Mouse (Mus musculus) cerebellum, postnatal 36 days (tissue): ENCODE measurements at regions not wholly inside any gene's neighbourhood (a gene's known extent, or its start where the extent isn't known, plus 50 kb on each side); places are given as distances from the start of the nearest gene placed in this dataset.

Experiments
- DNase-seq, 2 experiments: peaks; one replicate each; pipeline ENCODE4 v3.0.0; 2021 to 2022; ENCODE audit warnings: mixed read lengths in 2 of 2

DNA sequence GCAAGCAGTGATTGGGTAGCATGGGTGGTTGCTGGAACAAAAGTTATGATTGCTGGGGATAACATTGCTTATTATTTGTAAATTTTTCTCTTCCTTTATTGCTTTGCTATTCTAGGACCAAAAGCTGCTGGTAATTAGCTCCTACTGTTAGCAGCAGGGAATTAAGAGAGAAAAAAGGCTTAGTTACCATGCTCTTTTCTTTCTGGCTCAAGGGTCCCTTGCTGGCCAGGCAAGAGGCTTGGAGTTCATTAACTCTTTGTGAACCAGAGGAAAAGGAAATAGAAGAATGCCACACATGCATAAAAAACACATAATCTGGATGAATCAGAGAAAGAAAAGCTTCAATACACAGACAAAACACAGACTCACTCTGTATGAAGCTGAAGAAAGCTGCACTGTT lies 237.1 kb upstream of the Nrsn1 start:
- no peak for DNase-seq

DNA sequence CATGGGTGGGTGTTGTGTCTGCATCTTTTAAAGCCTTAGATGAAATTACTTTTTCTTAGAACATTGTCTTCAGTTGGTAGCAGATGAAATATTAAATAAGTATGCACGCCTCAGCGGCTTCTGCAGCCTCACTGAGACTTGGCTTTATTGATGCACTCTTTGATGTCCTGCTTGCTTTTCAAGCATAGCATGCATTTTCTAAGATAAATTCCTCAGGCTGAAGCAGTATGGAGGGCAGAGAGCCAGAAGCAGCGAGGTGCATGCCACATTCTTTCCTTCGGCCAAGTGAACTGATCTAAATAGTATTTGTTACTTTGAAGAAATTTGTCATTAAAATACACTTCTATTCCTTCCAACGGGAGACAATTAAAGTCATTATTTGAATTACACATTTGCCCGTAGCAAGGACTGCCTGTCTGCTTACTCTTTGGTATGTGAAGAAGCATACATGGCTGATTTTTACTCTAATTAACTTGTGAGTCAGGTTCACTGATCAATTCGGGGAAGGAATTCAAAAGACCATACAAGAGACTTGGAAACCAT lies 224.3 kb upstream of the Nrsn1 start:
- no peak for DNase-seq

DNA sequence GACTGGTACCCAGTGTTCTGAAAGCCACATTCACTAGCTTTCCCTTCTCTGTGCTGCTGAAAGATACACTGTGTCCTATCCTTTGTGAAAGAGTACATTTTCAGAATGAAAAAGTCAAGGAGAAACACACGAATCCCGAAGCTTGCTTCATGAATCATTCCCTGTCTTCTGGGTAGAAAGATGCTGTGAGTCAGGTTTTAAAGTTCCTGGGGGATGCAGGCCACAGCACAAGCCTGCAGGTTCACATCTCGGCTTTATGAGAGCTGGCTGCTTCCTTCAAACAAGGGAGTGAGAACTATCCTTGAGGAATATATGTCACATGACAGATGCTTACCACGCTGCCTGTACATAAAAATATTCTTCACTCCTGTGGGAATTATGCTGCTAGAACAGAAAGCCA lies 219.7 kb upstream of the Nrsn1 start:
- no peak for DNase-seq

DNA sequence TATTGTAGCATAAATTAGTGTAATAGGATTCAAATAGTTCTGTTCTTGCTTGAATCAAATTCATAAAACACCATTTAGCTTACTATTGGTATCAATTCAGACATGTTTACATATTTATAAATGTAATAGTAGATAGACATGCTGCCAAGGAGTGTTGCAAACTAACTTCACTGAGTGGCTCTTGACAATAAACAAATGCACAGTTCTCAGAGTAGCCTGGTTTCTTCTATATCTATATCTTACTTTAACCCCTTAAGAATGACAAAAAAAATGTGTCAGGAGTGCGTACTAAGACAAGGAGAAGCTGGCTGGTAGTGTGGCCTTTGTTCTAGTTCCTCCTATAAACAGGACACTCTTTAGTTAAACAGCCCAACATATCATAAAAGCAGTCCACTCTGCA lies 213.0 kb upstream of the Nrsn1 start:
- no peak for DNase-seq

DNA sequence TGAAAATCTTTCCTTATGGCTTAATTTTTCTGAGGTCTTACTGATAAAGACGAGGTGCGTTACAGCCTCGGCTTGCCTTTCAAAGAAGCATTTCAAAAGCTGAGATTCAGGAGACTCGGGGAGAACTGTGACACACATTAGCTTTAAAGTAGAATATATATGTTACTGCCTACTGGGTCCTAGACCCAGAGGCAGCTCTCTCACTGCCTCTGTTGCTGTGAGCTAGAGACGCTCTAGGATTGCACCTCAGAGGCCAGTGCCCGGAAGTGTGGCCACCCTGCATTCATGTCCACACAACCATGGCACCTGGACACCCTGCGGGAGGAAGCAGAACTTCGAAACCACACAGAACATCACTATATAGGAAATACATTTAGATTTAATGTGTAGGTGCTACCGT lies 181.6 kb upstream of the Nrsn1 start:
- no peak for DNase-seq

DNA sequence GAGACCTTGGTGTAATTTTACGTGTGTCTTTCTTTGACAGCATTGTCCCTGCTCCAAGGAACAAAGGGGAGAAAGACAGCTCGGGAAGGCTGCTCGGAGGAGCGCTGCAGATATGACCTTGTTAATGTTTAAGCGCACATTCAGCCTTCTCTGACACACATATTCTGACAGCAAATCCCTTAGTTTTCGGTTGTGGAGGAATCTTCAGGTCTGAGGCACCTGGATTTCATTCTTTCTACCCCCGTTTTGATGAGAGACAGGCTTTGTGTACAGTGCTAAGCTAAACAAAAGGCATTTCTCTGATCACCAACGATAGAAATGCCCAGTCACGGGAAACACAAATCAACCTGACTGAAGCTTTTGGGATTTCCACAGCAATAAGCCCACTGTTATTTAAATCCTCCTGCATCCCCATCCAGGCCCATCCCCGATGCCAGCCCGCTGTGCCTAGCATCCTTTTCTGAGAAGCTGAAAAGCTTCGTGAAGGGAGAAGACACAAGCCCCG lies 181.1 kb upstream of the Nrsn1 start:
- no peak for DNase-seq

DNA sequence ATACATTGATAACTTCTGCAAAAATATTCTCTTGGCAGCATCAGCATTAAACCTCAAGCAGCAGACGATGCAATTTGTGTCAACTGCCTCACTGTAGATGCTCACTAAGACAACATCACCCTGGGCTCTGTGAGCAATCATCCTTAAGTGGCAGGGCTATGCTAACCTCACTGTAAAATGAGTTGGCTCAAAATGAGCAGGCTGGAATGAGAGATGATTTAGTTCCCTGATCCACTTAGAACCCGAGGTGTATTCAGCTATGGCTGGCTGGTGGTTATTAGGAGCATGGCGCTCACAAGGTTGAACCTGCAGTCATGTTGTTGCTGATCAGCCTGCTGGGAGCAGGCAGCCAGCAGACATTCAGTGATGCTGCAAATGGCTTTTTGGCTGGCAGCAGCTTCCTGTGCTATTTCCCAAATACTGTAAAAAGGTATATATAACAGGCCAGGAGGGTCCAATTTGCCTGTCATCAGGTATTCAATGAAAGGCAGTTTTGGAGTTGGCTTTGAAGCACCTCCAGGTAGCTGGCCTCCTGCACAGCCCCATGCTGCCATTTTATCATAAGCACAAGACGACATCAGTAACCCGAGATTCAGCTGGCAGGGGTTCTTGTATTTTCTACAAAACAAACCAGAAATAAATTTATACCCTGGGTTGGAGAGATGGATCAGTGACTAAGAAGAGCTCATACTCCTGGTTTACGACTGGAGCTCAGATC lies 159.6 kb upstream of the Nrsn1 start:
- DNase-seq: no peak

DNA sequence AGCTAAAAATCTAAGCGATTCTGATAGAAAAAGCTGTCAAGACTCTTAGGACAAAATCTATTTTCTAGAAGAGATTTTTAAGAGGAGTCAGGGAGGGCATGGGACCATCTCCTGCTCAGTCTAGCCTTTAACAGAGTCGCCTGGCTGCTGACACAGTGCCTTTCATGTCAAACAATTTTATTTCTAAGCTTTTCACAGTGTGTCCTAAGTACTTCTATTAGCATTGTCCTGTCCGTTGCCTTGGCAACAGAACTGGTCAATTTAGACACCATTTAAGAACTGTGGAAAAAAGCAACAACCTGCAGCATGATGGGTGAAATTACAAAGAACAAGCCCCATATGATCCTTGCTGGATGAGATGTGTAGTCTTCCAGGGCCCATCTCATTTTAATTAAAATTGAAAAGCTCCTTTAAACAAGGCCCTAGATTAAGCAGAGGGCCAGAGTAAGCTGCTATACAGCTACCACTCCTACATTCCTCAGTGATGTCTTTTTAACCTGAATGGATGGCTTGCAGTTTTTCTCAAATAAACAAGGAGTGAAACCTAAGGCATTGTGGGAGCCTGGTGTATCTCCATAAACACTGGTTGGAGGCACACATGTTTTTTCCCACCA lies 133.0 kb upstream of the Nrsn1 start:
- no peak for DNase-seq

DNA sequence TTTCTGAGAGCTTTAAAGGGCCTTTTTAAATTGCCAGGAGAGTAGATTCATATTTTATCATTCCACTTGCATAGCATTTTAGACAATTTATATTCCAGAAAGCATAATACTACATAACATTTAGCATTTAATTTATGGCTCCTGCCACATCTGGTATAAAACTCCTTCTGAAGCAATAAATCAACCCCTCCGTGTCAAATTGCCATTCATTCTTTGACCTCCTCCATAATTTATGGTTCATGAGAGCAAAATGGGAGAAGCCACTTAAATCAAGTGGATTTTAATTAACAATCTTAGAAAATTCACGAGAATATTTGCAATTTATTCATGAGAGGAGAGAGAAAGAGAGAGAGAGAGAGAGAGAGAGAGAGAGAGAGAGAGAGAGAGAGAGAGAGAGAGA lies 132.4 kb upstream of the Nrsn1 start:
- DNase-seq: no peak

DNA sequence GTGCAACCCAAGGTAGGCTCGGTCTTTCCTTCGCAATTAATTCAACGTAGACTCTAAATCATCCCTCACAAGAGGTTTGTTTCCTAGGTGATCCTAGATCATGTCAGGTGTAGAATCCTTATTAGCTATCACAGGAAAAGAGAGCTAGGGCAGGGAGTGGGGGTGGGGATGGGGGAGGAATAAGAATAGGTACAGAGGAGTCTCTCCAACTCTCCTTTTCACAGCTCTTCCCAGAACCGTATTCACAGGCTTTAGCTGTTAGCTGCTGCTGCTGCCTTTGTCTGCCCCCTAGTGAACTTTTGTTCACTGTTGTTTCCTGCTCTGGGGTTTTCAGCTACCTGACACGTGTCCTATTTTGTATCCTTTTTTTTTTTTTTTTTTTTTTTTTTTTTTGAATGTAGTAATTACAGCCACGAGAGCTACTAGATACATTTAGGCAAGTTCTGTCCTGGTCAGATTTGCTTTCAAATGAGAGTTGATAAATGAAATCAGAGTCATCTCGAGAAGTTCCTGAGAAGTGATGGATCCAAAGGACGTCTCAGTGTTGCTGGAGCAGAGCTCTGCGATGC lies 131.7 kb upstream of the Nrsn1 start:
- DNase-seq: no peak

DNA sequence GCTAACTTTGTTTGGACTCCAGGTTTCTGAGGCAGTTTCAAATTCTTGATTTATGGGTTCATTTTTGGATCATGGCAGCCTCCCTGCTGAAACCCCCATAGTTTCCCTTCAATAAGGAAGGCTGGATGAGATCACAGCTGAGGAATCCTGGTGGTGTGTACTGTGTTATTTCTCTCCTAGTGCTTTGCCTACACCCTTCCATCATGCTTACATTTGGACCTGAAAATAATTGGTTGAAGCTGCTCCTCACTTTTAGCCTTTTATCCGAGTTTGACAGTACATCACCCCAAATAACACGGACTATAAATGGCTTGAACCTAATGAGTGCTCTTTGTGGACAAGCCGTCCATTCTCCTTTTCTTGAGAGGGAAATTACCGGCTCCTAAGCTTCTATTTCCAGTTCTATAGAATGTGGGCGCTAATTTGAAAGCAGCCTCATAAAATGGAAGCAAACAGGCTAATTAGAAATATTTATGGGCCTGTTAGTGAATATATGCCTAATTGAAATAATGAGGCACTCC lies 122.5 kb upstream of the Nrsn1 start:
- no peak for DNase-seq

DNA sequence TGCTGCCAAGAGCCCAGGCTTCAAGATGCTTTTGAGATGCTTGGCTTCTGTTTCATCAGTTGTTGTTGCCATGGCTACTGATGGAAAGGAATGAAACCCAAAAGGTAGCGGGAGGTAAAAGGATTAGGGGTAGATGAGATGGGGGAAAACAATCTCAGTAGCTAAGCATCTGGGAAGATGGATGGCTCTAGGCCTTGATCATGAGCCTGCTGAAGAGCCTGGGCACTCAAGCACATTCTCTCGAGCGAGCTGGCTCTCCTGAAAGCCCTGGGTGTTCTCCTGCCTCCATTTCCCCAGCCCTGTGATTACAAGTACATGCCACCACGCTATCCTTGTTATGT lies 92.3 kb upstream of the Nrsn1 start:
- DNase-seq: no peak

DNA sequence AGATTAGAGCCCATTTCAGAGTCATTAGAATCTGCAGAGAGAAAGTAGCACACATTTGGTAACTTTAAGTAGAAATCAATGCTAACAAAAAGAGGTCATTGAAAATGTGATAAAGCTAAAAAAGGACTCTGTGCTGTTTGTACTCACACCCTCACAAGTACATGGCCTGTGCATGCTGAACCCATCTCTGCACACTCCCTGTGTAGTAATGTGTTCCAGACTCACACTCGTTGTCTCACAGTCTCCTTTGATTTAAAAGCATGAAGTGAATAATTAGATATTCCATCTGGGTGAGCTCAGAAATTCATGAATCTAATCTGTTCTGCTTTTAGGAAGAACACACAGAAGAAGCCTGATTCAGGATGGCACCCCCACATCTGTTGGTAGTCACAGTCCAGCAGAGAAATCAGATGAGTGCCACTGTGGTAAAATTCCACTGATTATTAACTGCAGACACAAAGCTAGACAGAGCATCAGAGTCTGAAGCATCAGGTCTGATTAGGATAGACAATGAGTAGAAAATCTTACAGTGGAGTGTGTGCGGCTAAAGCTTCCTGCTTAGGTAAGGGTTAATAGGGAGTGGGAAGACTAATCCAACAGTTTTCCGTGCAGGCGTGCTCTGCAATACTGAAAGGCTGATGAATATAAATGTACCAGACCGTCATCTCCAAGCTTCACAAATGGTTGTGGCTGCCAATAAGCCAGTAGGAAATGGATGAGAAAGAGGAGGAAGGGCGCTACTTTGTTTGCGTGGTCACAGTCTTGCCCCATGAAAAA lies 91.7 kb upstream of the Nrsn1 start:
- no peak for DNase-seq

DNA sequence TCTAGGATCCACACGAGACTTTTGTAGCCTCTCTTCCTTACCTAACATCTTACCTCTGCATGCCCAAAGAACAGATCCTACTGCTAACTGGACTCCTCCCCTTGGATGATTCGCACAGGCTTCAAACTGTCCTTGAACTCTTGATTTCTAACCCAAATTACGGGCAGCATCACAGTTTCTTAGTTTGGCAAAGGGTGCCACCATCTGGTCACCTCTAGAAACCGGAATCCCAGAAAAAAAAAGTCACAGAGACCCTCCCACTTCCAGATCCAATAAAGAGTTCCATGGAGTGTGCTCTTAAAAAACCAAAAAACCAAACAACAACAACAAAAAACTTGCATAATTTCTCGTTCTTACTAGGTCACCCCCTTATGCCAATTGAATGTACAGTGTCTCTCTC lies 77.3 kb upstream of the Nrsn1 start:
- no peak for DNase-seq

DNA sequence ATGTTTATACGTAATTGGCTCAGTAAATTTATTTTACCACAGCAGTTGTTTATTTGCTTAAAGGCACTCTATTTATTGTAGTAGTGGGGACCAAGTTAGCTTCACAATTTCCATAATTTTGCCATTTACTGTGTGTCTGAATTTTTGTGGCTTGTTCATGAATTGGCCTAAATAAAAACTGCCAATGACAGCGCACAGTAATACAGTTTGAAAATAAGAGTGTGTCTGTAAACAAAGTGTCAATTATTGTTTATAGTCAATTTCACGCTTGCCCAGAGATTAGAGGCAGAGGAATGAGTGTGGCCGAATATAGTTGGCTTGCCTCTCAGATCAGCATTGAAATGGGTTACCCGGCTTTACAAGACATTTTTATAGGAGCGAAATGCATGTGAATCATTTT lies 73.0 kb upstream of the Nrsn1 start:
- no peak for DNase-seq

DNA sequence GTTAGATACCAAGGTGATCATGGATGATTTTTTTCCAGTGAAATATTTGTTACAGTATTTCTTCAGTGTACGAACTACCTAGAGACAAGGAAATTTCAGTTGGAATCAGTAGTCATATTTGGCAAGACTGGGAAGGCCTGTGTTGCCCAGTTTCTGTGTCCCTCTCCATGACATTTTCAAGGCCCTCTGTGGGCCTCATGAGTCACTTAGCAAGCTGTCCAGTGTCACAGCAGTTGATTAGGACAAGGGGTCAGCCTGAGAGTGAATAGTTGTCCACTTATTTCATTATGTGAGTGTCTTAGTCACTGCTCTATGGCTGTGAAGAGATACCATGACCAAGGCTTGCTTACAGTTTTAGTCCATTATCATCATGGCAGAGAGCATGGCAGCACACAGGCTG lies 71.5 kb upstream of the Nrsn1 start:
- DNase-seq: no peak

DNA sequence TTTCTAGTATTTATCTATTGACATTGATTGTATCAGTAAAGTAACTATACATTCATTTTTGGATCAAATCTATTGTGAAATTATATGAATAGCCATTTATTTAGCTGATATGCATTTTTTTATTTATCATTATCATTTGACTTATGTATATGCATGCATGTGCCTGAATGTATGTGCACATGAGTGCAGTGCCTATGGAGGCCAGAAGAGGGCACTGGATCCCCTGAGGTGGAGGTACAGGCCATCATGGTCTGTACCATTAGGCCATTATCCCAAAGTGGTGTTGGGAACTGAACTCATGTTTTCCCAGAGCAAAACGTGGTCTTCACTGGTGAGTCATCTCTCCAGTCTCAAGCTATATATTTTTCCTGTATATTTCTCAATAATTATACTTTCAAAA lies 63.5 kb upstream of the Nrsn1 start:
- no peak for DNase-seq
